Mouse (Mus musculus) stomach, embryonic 16.5 days (tissue): ENCODE measurements around the gene Ggt1. TPM values are rescaled to one million over a fixed set of nuclear protein-coding genes. Genes with fewer than 3 reads are reported as not detected.

Experiments
- ATAC-seq: fragments of 200-750 bp; cut with Nextera tagmentation; 2 replicates; pipeline ENCODE4 v1.8.0; 2017; ENCODE audit warnings: moderate number of reproducible peaks, moderate TSS enrichment; ENCODE audit not compliant: insufficient read depth, low FRiP score
- H3K27ac ChIP-seq: fragments of 300-500 bp; sonication (generic); 2 replicates; pipeline ENCODE4 v1.5.1; 2014; ENCODE audit warnings: low read length
- H3K27me3 ChIP-seq: fragments of 300-500 bp; sonication (generic); 2 replicates; pipeline ENCODE4 v1.6.1; 2014; ENCODE audit warnings: low read length, control low read depth, mixed read lengths; ENCODE audit not compliant: control insufficient read depth, insufficient read depth
- H3K36me3 ChIP-seq: fragments of 300-500 bp; sonication (generic); 2 replicates; pipeline ENCODE4 v1.6.1; 2014; ENCODE audit warnings: low read length; ENCODE audit not compliant: control insufficient read depth, insufficient read depth
- H3K4me1 ChIP-seq: fragments of 300-500 bp; sonication (generic); 2 replicates; pipeline ENCODE4 v1.6.1; 2014; ENCODE audit warnings: low read length, control low read depth, mixed read lengths; ENCODE audit not compliant: control insufficient read depth, insufficient read depth
- H3K4me2 ChIP-seq: fragments of 300-500 bp; sonication (generic); 2 replicates; pipeline ENCODE4 v1.6.1; 2014; ENCODE audit warnings: low read depth, low read length, mixed read lengths
- H3K4me3 ChIP-seq: fragments of 300-500 bp; sonication (generic); replicated peaks from 2 replicates; pipeline ENCODE4 v1.5.1; 2014; ENCODE audit warnings: mild to moderate bottlenecking, low read length
- H3K9ac ChIP-seq: fragments of 300-500 bp; sonication (generic); 2 replicates; pipeline ENCODE4 v1.6.1; 2014; ENCODE audit warnings: low read length
- H3K9me3 ChIP-seq: fragments of 300-500 bp; sonication (generic); replicated peaks from 2 replicates; pipeline ENCODE4 v1.6.1; 2016; ENCODE audit warnings: low read length, control low read depth; ENCODE audit not compliant: control insufficient read depth
- WGBS: fragments of 180-500 bp; shearing (Covaris S2); extraction: QIAGEN DNeasy Blood & Tissue Kit; methylation state at CpG from one replicate; pipeline ENCODE4 v1.1.7; 2014; 5-methylcytosine and 5-hydroxymethylcytosine counted together
- polyA plus RNA-seq: library from polyadenylated mRNA; unstranded; fragments of >200 nt; fragmentation: Nextera tagmentation; extraction: Ambion mirVana; gene quantifications from 2 replicates; pipeline ENCODE4 v1.2.1, GENCODE M21; 2015

Gene Ggt1
- polyA plus RNA-seq, 1 experiment from 2014 or later, result 35.1 TPM

DNA sequence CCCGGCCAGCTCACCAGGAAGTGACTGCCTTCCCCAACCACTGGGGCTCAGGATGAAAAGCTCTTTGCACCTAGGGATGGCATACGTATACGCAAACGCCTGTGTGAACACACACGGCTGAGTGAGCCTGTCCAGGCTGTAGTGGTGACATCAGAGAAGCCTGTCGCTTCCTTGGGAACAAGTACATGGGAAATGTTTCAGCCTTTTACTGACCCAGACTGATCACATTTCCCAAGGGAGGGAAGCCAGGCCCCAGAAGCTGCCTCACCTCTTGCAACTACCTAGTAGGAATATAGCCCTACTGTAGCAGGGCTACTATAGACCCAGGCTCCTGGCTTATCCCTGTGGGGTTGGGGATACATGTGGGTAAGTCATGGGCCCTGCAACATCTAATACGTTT, 31.2 kb downstream of the Ggt1 start:
- Histone ChIP-seq H3K36me3 (no peaks in the 10 kb centered on the region), H3K4me2 (no peak overlapping the region), H3K9me3 (no peaks in the 10 kb centered on the region), H3K9ac (no peak overlapping the region), H3K27me3 (no peaks in the 10 kb centered on the region), H3K4me1 (peaks cover 33% of the 10 kb centered on the region), H3K4me3 (no peak overlapping the region), H3K27ac (no peak overlapping the region)
- WGBS, result 69% methylated on average over 7 of the region's 7 CpGs
- no peak for ATAC-seq

DNA sequence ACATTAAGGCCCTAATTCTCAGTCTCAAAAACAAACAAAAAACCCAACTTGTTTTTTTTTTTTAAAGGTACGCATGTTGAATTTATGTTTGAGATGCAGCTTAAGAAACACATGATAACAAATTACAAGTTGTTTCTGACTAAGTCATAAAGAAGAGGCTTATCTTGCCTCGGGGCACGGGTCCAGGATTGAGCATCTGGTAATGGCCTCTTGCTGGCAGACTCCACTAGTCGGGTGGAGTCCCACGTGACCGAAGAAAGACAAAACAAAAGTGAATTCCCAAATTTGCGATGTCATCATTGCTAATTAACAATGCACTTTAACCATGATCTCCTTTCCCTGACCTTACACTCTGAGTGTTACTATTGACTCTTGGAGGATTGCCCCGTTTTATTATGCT, 34.6 kb downstream of the Ggt1 start:
- Histone ChIP-seq H3K27ac (no peak overlapping the region), H3K4me3 (no peak overlapping the region), H3K9ac (no peak overlapping the region), H3K4me2 (no peak overlapping the region), H3K4me1 (peaks cover 15% of the 10 kb centered on the region), H3K9me3 (no peaks in the 10 kb centered on the region), H3K36me3 (no peaks in the 10 kb centered on the region), H3K27me3 (no peaks in the 10 kb centered on the region)
- ATAC-seq, result no peak
- WGBS, result 69% methylated on average over 8 of the region's 8 CpGs

DNA sequence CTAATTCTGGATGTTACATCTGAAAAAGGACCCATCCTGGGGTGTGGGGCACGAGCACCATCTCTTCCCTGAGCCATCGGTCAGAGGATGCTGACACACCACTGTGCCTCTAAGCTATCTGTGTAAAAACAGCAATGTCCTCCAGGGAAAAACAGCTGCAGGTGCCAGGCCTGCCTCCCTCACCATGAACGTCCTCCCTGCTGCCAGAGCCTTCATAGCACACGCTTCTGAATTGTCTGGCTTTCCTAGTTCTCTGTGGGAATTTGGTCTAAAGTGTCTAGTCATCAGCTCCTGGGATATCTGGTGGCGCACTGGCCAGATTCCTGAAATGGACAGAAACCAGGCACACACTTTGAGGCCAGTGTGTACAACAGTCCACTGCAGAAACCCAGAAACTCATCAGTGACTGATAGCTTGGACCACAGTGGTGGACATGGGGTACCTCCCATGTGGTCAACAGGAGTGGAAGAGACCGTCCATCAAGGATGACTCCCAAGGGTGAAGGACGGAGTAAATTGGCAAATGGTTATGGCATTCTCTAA, 38.9 kb downstream of the Ggt1 start:
- WGBS, result 78% methylated on average over 7 of the region's 7 CpGs
- Histone ChIP-seq H3K4me1 (no peaks in the 10 kb centered on the region), H3K27me3 (no peaks in the 10 kb centered on the region), H3K4me3 (no peak overlapping the region), H3K9ac (no peak overlapping the region), H3K27ac (no peak overlapping the region), H3K4me2 (no peak overlapping the region), H3K36me3 (no peaks in the 10 kb centered on the region), H3K9me3 (no peaks in the 10 kb centered on the region)
- no peak for ATAC-seq

DNA sequence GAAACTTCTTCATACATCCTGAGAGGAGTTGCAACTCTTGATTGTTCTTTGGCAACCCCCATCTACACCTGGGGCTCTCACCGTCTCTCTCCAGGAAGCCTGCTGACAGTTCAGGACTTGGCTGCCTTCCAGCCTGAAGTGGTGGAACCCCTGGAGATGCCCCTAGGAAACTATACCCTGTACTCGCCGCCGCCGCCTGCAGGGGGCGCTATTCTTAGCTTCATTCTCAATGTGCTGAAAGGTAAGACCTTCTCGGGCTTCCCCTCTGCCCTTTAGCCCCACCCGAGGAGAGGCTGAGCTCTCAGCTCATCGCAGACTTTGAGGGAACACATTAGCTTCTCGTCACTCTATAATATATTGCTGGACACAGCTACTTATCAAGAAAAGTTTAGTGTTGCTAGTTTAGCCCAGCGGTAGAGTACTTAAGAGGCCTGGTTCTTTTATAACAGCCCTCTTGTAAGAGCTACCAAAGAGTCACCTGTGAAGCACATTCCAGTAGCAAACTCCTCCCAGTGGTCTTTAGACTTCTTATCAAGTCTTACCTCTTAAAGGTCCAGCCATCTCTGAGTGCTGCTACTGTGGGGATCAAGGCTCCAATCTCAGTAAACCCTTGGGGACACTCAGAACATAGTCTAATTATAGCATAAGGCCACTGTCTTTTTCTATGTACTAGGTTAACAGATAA, 43.9 kb downstream of the Ggt1 start:
- 35% methylated on average over 11 of the region's 11 CpGs for WGBS
- Histone ChIP-seq H3K27ac (no peak overlapping the region), H3K27me3 (no peaks in the 10 kb centered on the region), H3K9ac (no peak overlapping the region), H3K4me3 (no peak overlapping the region), H3K4me1 (0 out of 2 replicates have a peak, but pooled peaks cover under 1% of the 10 kb centered on the region), H3K36me3 (no peaks in the 10 kb centered on the region), H3K9me3 (no peaks in the 10 kb centered on the region), H3K4me2 (no peak overlapping the region)
- ATAC-seq, result no peak

DNA sequence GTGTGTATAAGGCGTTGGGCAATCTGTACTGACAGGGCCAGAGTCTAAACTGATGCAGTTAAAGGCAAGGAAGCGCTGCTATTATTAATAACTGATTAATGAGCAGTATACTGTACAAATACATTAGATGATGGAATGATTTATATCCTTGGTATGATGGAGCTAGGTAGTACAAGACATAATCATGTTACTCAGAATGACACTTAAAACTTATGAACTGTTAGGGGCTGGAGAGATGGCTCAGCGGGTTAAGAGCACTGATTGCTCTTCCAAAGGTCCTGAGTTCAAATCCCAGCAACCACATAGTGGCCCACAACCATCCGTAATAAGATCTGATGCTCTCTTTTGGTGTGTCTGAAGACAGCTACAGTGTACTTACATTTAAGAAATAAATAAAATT, 45.8 kb downstream of the Ggt1 start:
- Histone ChIP-seq H3K27me3 (no peaks in the 10 kb centered on the region), H3K27ac (no peak overlapping the region), H3K36me3 (no peaks in the 10 kb centered on the region), H3K4me2 (no peak overlapping the region), H3K4me1 (0 out of 2 replicates have a peak, but pooled peaks cover 5% of the 10 kb centered on the region), H3K9me3 (no peaks in the 10 kb centered on the region), H3K4me3 (no peak overlapping the region), H3K9ac (no peak overlapping the region)
- ATAC-seq, result no peak
- 86% methylated on average over 4 of the region's 4 CpGs for WGBS

DNA sequence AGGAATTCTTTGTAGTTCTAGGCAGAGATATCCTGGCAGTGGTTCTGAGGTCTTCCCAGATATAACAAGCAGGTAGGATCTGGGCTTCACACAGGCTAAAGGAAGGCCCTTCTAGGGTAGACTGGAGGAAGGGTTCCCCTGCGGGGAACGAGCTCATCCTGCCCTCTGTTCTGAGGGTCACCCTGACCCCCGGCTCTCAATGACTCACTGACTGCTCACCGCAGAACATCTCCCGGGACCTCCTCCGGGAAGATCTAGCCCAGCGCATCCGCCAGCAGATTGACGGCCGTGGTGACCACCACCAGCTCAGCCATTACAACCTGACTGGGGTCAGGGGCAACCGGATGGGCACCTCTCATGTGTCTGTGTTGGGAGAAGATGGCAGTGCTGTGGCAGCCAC, 47.6 kb downstream of the Ggt1 start:
- ATAC-seq, result no peak
- Histone ChIP-seq H3K36me3 (no peaks in the 10 kb centered on the region), H3K4me3 (no peak overlapping the region), H3K27ac (no peak overlapping the region), H3K9ac (no peak overlapping the region), H3K4me2 (no peak overlapping the region), H3K27me3 (no peaks in the 10 kb centered on the region), H3K9me3 (no peaks in the 10 kb centered on the region), H3K4me1 (0 out of 2 replicates have a peak, but pooled peaks cover 5% of the 10 kb centered on the region)
- 90% methylated on average over 11 of the region's 11 CpGs for WGBS

DNA sequence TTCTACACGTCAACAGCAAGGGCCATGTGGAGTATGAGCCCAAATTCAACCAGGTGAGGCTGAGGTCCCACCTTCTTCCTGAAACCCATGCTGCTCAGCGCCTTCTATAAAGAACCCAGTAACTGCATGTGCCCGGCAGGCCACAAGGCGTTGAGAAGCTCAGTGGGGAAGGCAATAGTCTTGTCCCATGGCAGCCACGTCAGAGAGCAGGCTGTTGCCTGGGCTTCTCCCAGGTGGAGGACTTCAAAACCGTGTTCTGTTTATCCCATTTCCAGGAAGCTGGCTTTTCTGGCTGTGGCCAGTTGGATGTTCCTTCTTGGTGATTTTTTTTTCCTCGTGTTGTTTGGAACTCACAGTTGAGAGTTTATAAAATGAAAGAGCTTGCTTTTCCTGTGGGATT, 49.1 kb downstream of the Ggt1 start:
- no peaks in the 10 kb centered on the region for H3K27me3 ChIP-seq
- H3K4me3 ChIP-seq, result no peak overlapping the region
- H3K27ac ChIP-seq, result no peak overlapping the region
- 0 out of 2 replicates have a peak, but pooled peaks cover 5% of the 10 kb centered on the region for H3K4me1 ChIP-seq
- no peak overlapping the region for H3K9ac ChIP-seq
- no peaks in the 10 kb centered on the region for H3K9me3 ChIP-seq
- H3K36me3 ChIP-seq, result no peaks in the 10 kb centered on the region
- no peak for ATAC-seq
- WGBS, result 37% methylated on average over 7 of the region's 7 CpGs
- no peak overlapping the region for H3K4me2 ChIP-seq

DNA sequence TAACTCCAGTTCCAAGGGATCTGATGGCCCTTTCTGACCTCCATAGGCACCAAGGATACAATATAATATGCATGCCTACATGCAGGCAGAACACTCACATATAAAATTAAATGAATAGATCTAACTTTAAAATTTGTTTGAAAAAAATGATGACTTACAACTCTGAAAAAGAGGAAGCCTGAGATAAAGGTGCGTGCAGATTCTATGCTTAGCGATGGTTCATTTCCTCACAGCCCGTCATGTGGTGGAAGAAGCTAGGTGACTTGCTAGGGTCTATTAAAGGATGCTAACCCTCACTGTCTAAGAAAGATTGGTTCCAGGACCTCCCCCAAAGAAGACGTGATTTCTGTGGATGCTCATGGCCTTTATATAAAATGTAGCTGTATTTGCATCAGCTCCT, 54.6 kb downstream of the Ggt1 start:
- Histone ChIP-seq H3K27ac (no peak overlapping the region), H3K4me1 (no peaks in the 10 kb centered on the region), H3K4me2 (no peak overlapping the region), H3K27me3 (no peaks in the 10 kb centered on the region), H3K9ac (no peak overlapping the region), H3K4me3 (no peak overlapping the region), H3K9me3 (no peaks in the 10 kb centered on the region), H3K36me3 (no peaks in the 10 kb centered on the region)
- no peak for ATAC-seq
- WGBS, result 84% methylated on average over 4 of the region's 4 CpGs

DNA sequence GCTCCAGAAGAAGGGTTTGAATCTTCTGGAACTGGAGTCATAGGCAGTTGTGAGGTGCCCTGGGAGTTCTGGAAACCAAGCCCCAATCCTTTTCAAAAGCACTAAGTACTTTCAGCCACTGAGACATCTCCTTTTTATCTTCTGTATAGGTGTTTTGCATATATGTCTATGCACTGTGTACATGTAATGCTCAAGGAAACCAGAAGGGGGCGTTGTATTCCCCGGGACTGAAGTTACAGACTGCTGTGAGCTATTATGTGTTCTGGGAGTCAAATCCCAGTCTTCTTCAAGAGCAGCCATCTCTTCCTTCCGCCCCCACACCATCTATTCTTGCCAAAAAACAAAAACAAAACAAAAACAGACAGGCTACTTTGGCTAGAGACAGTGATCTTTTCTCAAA, 59.4 kb downstream of the Ggt1 start:
- ATAC-seq, result no peak
- H3K9ac ChIP-seq, result no peak overlapping the region
- H3K4me2 ChIP-seq, result no peak overlapping the region
- no peaks in the 10 kb centered on the region for H3K9me3 ChIP-seq
- no peaks in the 10 kb centered on the region for H3K27me3 ChIP-seq
- no peaks in the 10 kb centered on the region for H3K36me3 ChIP-seq
- H3K27ac ChIP-seq, result no peak overlapping the region
- H3K4me3 ChIP-seq, result no peak overlapping the region
- 0 out of 2 replicates have a peak, but pooled peaks cover 2% of the 10 kb centered on the region for H3K4me1 ChIP-seq
- 54% methylated on average over 3 of the region's 3 CpGs for WGBS
